Mouse (Mus musculus) frontal cortex, postnatal 36 days (tissue): Measurements from ENCODE around the gene Rangap1.
"Not testable (repeated sequence)": the region's sequence is repeated elsewhere in the genome, so short reads cannot be mapped to it uniquely, and the experiment has no call there.

Experiments
- DNase-seq, 2 experiments: peaks; one replicate each; pipeline ENCODE4 v3.0.0; 2022; ENCODE audit warnings: low spot score in 2 of 2

Rangap1 gene

DNA sequence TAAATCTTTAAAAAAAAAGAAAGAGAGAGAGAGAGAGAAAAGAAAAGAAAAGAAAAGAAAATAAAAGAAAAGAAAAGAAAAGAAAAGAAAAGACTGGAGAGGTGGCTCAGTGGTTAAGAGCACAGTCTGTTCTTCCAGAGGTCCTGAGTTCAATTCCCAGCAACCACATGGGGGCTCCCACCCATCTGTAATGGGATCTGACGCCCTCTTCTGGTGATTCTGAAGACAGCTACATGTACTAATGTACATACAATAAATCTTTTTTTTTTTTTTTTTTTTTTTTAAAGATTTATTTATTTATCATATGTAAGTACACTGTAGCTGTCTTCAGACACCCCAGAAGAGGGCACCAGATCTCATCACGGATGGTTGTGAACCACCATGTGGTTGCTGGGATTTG lies 3.0 kb downstream of the Rangap1 start:
- DNase-seq: not testable (repeated sequence)

DNA sequence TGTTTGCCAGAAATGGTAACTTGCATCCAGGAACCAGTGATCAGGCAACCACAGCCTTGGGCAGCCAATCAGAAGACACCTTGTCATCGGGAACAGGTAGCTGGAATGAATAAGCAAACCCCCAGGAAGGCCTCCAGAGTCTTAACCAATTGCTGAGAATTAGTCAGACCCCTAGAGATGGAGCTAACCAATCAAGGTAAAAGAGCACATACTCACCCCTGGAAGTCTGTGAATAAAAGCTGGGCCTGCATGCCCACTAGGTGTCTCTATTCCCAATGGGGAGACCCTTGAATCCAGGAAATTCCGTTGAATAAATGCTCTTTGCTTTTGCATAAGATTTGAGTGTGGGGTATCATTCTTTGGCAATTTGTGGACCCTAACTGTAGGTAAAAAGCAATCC lies 5.4 kb downstream of the Rangap1 start:
- DNase-seq: no peak

DNA sequence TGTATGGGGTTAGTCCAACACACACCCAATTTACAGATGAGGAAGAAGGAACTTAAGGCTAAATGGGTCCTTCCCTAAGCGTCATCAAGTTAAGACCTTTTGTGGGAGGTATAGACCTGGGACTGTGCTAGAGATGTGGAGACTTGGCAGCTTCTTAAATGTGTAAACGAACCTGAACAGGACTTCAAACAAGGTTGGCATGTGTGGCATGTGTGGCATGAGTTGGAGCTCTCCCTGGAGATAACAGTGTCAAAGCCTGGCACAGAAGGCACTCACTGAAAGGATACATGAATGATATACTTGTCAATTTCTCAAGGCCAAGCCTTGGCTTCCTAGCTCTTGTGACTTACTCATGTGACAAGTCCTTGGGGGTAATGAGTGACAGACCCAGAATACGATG lies 6.0 kb downstream of the Rangap1 start:
- DNase-seq: no peak

- no peak for DNase-seq
Observed at GRCm38 (mm10) chr15:81735075-81735474, 10.3 kb downstream of the Rangap1 start.

DNA sequence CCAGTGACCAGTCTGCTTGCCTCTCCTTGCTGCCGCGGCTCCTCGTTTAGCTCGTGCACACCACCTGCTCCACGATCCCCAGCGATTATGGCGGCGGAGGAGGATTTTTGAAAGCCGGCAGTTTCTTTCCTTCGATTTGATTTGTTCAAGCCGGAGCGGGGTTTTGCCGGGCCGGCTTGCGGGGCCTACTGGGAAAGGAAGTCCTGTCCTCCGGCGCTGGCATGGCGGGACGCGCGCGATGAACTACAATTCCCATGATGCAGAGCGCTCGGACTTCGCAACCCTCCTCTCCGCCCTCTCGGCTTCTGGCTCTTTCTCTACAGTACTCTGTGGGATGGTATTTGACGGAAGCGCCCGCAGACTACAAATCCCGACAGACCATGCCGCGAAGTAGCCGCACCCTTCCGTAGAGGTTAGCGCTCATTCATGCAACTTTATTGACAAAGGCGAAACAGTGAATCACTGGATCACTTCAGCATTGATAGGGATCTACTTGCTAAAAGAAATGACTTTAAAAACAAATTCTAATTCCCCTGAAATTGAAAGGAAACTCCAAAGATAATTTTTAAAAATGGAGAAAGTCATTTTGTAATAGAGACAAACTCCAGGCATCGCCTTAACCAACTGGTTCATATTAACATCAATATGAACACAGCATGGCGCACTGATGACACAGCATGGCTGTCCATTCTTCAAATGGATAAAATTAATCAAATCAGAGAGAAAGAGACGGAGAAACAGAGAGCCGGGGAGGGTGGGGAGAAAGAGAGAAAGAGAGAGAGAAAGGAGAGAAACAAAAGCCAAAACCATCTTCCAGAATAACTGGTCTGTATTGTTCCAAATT lies 15.3 kb downstream of the Rangap1 start:
- peak; percentile 98 to 99 for DNase-seq

DNA sequence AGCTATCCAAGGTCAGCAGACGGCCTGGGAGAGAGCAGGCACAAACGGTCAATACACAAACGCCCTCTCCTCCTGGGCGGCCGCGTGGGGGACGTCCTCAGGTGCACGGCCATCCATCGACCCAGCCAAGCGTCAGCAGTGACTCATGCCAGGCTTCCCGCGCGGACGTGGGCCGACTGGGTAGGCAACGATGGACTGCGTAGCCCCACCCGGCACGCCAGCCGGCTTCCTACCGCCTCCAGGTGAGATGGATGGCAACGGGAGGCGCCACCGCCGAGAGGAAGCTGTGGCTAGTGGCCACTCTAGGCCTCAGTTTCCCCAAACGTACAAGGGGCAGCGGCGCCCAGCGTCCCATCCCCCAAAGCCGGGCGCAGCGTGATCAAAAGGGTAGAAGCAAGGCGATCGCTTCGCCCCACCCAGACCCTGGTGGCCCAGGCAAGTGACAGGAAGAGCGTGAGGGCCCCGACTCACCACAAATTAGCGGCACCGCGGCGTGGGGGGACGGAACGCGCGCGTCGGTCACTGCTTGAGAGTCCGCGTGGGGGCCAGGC lies 16.0 kb downstream of the Rangap1 start:
- DNase-seq: peak; percentile 69 to 72

DNA sequence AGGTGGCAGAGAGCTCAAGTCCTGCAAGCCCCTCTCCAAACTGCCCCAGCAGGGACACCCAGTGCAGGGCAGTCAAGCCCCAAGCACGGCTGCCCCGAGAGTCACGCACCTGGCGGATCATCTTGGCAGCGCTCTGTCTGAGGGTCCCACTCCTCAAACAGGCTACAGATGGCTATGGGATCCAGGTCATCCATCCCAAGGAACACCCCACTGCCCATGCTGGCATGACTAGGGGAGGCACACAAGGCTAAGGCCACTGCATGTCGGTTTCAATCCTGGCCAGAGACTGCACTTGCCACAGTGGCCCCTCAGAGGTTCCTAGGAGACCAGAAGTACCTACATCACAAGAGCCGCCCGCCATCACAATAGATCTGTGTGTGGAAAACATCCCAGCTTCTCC lies 19.4 kb downstream of the Rangap1 start:
- no peak for DNase-seq

- no peak for DNase-seq
Observed at GRCm38 (mm10) chr15:81723653-81724052, 21.7 kb downstream of the Rangap1 start.

DNA sequence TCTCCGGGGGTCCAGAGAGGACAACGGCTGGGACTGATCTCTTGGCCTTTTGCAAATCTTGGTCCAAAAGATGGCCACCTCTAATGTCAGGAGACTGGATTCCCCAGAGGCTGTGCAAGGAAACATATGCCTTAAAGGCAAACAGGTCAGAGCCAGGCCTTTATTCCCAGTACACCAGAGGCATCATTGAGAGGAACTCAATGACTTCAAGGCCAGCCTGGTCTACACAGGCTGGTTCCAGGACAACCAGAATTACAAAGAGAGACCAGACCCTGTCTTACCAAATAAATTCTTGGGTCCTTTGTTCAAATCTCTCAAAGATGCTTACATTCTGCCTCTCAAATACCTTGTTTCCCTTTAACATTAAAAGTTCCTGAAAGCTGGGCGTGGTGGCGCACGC lies 23.0 kb downstream of the Rangap1 start:
- DNase-seq: no peak

- no peak for DNase-seq
Observed at GRCm38 (mm10) chr15:81719139-81719531, 26.2 kb downstream of the Rangap1 start.

DNA sequence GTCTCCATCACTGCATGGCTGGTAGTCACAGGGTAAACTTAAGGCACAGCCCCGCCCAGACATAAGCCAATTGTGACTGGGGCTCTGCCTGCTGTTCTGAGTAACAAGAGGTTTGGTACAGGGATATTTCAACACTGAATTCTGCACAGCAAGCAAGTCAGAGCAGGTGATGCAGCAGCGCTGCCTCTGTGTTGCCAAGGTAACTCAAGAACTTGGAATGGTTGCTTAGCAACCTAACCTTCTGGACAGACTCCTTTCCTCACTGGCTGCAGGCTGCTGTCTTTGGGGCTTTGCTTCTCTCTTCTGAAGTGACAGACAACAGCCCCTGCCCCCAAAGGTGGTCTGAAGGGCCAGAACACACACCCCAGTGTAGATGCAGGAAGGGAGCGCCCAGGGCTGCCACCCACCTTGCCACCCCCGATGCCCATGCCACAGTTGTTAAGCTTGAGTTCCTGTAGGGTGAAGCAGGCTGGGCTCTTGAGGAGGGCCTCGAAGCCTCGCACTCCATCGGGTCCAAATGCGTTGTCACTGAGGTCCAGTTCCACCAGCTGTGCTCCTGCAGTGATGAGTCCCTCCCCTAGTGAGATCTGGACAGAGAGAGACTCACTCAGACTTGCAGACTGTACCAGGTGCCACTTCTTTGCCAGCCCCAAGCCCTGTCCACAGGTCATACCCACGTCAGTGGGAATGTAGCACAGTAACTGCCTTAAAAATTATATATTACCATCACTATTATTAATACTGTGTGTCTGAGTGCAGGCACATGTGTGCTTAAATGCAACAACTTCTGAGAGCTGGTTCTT lies 26.8 kb downstream of the Rangap1 start:
- peak; percentile 46 to 69 for DNase-seq

DNA sequence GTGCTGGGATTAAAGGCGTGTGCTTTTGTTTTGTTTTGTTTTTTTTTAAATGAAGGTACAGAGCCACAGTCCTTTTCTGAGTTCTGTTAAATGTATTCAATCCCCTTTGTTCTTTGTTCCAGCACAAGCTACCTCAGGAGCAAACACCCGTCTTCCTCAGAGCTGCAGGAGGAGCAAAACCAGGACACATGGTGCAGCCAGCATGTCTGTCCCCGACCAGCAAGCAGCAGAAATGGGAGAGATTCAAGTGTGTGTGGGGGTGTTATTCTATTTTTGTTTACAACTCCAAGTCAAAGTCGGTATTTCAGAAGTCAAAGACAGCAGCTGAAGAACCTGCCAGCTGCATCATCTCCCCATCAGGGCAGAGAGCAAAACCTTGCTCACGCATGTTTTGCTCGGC lies 31.6 kb downstream of the Rangap1 start:
- peak in 1 of 2 experiments; percentile 20 for DNase-seq

GRCm38 (mm10) chr15:81710801-81711200 lies 34.5 kb downstream of the Rangap1 start:
- no peak for DNase-seq

DNA sequence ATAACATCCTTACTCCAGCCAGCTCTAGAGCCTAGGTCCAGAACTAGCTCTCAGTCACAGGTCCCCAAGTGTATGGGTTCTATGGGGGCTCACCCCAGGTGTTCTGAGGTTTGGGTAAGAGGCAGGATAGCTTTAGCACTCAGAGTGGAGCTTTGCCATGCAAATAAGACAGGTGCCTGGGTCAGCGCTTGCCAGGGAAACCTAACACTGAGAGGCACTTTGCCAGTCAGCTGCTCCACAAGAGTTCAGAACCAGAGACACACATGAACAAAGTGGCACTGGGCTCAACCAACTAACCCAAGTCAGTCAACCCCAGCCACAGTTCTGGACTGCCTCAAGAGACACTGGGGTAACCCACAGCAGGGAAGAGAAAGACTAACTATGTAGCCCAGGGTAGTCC lies 35.6 kb downstream of the Rangap1 start:
- DNase-seq: no peak

GRCm38 (mm10) chr15:81708991-81709390 lies 36.3 kb downstream of the Rangap1 start:
- DNase-seq: no peak

GRCm38 (mm10) chr15:81703094-81703489 lies 42.2 kb downstream of the Rangap1 start:
- no peak for DNase-seq

GRCm38 (mm10) chr15:81702306-81703093 lies 42.8 kb downstream of the Rangap1 start:
- DNase-seq: no peak

- DNase-seq: not testable (repeated sequence)
Observed at GRCm38 (mm10) chr15:81701350-81701749, 44.0 kb downstream of the Rangap1 start.

GRCm38 (mm10) chr15:81700601-81701000 lies 44.7 kb downstream of the Rangap1 start:
- no peak for DNase-seq

DNA sequence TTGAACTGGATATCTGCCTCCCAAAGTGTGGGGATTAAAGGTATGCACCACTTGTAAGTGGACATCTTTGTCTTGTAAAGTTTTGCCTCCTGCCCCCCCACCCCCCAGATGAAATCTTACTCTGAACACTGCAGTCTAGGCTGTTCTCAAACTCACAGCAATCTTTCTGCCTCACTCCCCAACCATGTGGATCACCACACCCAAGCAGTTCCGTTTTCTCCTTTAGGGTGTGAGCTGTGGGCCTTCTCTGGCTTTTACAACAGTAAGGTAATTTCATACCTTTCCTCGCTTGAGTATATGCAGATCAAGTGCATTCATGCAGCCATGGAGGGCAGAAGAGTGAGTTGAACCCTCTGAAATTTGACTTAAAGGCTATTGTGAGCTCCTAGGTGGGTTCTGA lies 45.2 kb downstream of the Rangap1 start:
- DNase-seq: no peak

- DNase-seq: no peak
Observed at GRCm38 (mm10) chr15:81698532-81698931, 46.8 kb downstream of the Rangap1 start.

- peak in 1 of 2 experiments; percentile 34 for DNase-seq
Observed at GRCm38 (mm10) chr15:81697847-81698246, 47.5 kb downstream of the Rangap1 start.
